Mouse (Mus musculus) intestine, embryonic 15.5 days (tissue): ENCODE data around the gene Pygo2. TPM values are rescaled to one million over a fixed set of nuclear protein-coding genes. Genes with fewer than 3 reads are reported as not detected.

Experiments
- ATAC-seq: fragments of 200-750 bp; cut with Nextera tagmentation; 2 replicates; pipeline ENCODE4 v1.8.0; 2017; ENCODE audit warnings: moderate TSS enrichment, moderate library complexity
- H3K27ac ChIP-seq: fragments of 300-500 bp; sonication (generic); 2 replicates; pipeline ENCODE4 v1.5.1; 2015; ENCODE audit warnings: mild to moderate bottlenecking, inconsistent platforms
- H3K27me3 ChIP-seq: fragments of 300-500 bp; sonication (generic); replicated peaks from 2 replicates; pipeline ENCODE4 v1.6.1; 2015; ENCODE audit warnings: inconsistent platforms
- H3K36me3 ChIP-seq: fragments of 300-500 bp; sonication (generic); 2 replicates; pipeline ENCODE4 v1.6.1; 2015; ENCODE audit warnings: inconsistent platforms
- H3K4me1 ChIP-seq: fragments of 300-500 bp; sonication (generic); replicated peaks from 2 replicates; pipeline ENCODE4 v1.6.1; 2015; ENCODE audit warnings: inconsistent platforms
- H3K4me2 ChIP-seq: fragments of 300-500 bp; sonication (generic); replicated peaks from 2 replicates; pipeline ENCODE4 v1.6.1; 2015; ENCODE audit warnings: mild to moderate bottlenecking, inconsistent platforms
- H3K4me3 ChIP-seq: fragments of 300-500 bp; sonication (generic); replicated peaks from 2 replicates; pipeline ENCODE4 v1.5.1; 2015; ENCODE audit warnings: inconsistent platforms
- H3K9ac ChIP-seq: fragments of 300-500 bp; sonication (generic); 2 replicates; pipeline ENCODE4 v1.6.1; 2015; ENCODE audit warnings: inconsistent platforms
- H3K9me3 ChIP-seq: fragments of 300-500 bp; sonication (generic); 2 replicates; pipeline ENCODE4 v1.6.1; 2016; ENCODE audit warnings: inconsistent platforms
- WGBS: fragments of 180-500 bp; shearing (Covaris S2); methylation state at CpG from one replicate; pipeline ENCODE4 v1.1.7; 2015; 5-methylcytosine and 5-hydroxymethylcytosine counted together
- polyA plus RNA-seq: library from polyadenylated mRNA; unstranded; fragments of >200 nt; fragmentation: Nextera tagmentation; extraction: Ambion mirVana; gene quantifications from 2 replicates; pipeline ENCODE4 v1.2.1, GENCODE M21; 2015

Gene Pygo2
- 32.7 and 33.2 TPM in 2 replicates for polyA plus RNA-seq

DNA sequence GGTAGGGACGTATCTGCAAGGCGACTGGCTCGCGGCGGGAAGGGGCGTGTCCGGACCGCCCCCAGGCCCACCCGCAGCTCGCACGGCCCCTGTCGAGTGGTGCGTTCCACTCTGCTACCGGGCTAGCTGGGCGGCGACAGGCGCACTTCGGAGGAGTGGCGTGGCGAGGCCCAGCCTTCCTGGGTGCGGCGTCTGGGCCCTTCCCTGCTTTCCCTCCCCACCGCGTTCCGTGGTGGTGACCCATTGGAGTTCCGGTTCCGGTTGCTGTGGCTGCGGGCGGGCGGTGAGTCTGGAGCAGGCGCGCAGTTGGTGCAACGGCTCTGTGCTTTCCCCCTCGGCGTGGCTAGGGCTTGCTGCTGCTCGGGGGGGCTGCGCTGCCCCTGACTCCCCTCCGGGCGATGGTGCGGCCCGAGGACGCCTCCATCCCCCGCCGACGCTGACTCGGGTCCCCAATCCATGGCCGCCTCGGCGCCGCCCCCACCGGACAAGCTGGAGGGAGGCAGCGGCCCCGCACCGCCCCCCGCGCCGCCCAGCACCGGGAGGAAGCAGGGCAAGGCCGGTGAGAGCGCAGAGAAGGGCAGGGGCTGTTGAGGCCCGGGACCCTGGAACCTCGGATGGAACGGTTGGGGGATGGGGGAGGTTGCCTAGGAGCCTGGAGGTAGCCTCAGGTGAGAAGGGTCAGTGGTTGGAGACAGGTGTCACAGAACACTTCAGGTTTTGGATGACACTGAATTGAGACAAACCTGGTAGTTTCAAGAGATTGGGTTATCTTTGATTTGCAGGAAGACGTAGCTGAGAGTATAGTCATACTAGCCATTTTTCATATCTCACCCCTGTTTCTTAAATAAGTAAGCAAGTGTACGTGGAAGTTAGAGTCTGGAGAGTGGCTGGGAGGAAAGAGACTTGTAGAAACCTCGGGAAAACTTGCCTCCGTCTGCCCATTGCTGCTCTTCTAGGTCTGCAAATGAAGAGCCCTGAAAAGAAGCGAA, at the start of gene Pygo2:
Pygo2 (plus strand) TSS at position 44 of the 989 bp plus-strand sequence.
- Histone ChIP-seq H3K4me3 (peak within 1 kb of the TSS; percentile 96), H3K9me3 (no peaks in the 10 kb centered on the region), H3K27me3 (no peaks in the 10 kb centered on the region), H3K36me3 (peaks cover 28% of the 10 kb centered on the region), H3K9ac (peak within 1 kb of the TSS; percentile 95), H3K4me1 (peaks cover 14% of the 10 kb centered on the region), H3K27ac (peak within 1 kb of the TSS; percentile 92), H3K4me2 (peak within 1 kb of the TSS; percentile 75)
- WGBS = 2% methylated on average over 66 of the region's 68 CpGs
- ATAC-seq = peak; percentile 99

GRCm38 (mm10) chr3:89380291-89380690, 49.7 kb upstream of the Pygo2 start:
- no peak overlapping the region for H3K4me3 ChIP-seq
- peaks cover 9% of the 10 kb centered on the region; the same call in 1 of the 2 replicates for H3K36me3 ChIP-seq
- 90% methylated on average over 14 of the region's 14 CpGs for WGBS
- H3K27ac ChIP-seq = no peak overlapping the region
- H3K9ac ChIP-seq = no peak overlapping the region
- H3K27me3 ChIP-seq = no peaks in the 10 kb centered on the region
- no peaks in the 10 kb centered on the region for H3K9me3 ChIP-seq
- no peak for ATAC-seq
- H3K4me2 ChIP-seq = no peak overlapping the region
- peaks cover 40% of the 10 kb centered on the region for H3K4me1 ChIP-seq

DNA sequence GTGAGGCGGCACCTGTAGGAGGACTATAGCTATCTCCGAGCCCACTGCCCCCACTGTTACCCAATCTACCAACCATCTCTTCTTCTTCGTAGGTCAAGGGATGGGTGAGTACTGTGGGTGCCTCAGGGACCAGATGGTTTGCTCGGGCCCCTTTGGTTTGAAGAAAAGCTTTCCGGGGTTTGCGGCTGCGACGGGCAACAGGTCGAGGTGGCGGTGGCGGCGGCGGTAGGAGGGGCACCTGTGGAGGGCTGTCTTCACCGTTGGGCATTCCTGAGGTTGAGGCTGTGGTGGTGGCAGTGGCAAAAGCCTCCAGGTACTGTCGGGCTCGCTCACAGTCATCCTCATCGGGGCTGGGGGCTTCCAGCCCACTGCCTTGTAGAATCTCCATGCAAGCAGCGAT, 49.3 kb upstream of the Pygo2 start:
- Histone ChIP-seq H3K4me2 (no peak overlapping the region), H3K4me3 (no peak overlapping the region), H3K36me3 (peaks cover 9% of the 10 kb centered on the region; the same call in 1 of the 2 replicates), H3K27me3 (no peaks in the 10 kb centered on the region), H3K4me1 (peaks cover 44% of the 10 kb centered on the region), H3K9ac (no peak overlapping the region), H3K27ac (no peak overlapping the region), H3K9me3 (no peaks in the 10 kb centered on the region)
- 91% methylated on average over 18 of the region's 18 CpGs for WGBS
- no peak for ATAC-seq

- WGBS = 77% methylated on average over 11 of the region's 11 CpGs
- no peaks in the 10 kb centered on the region for H3K9me3 ChIP-seq
- no peak overlapping the region for H3K9ac ChIP-seq
- no peak overlapping the region for H3K27ac ChIP-seq
- H3K4me1 ChIP-seq = peaks cover 48% of the 10 kb centered on the region
- no peaks in the 10 kb centered on the region for H3K27me3 ChIP-seq
- no peak overlapping the region for H3K4me2 ChIP-seq
- H3K4me3 ChIP-seq = no peak overlapping the region
- H3K36me3 ChIP-seq = peaks cover 9% of the 10 kb centered on the region; the same call in 1 of the 2 replicates
- ATAC-seq = no peak
These were observed 48.8 kb upstream of the Pygo2 start for GRCm38 (mm10) chr3:89381233-89381632.

GRCm38 (mm10) chr3:89382033-89382882, 47.8 kb upstream of the Pygo2 start:
- Histone ChIP-seq H3K27ac (no peak overlapping the region), H3K4me3 (no peak overlapping the region), H3K9ac (no peak overlapping the region), H3K4me2 (no peak overlapping the region), H3K9me3 (no peaks in the 10 kb centered on the region), H3K4me1 (peaks cover 58% of the 10 kb centered on the region), H3K27me3 (no peaks in the 10 kb centered on the region), H3K36me3 (peaks cover 9% of the 10 kb centered on the region; the same call in 1 of the 2 replicates)
- ATAC-seq = no peak
- WGBS = 83% methylated on average over 9 of the region's 9 CpGs

DNA sequence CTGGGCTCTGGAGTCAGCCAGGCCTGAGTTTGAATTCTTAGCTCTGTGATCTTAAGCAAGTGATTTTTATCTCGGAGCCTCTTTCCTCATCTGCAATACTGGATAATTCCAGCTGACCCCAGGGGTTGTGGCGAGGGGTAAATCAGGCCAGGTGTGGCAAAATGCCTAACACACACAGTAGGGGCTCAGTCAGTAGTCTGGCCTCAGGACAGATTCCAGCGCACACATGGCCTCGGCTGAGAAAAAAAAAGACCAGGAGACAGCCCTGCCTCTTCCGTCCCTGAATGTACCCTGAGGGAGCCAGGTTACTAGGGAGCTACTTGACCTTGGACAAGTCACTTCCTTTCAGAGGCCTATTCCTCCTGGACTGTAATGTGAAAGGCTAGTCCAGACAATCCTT, 47.1 kb upstream of the Pygo2 start:
- ATAC-seq = no peak
- no peaks in the 10 kb centered on the region for H3K27me3 ChIP-seq
- peaks cover 9% of the 10 kb centered on the region; the same call in 1 of the 2 replicates for H3K36me3 ChIP-seq
- H3K4me3 ChIP-seq = no peak overlapping the region
- H3K4me2 ChIP-seq = no peak overlapping the region
- peaks cover 60% of the 10 kb centered on the region for H3K4me1 ChIP-seq
- 78% methylated on average over 5 of the region's 5 CpGs for WGBS
- H3K9me3 ChIP-seq = no peaks in the 10 kb centered on the region
- no peak overlapping the region for H3K9ac ChIP-seq
- H3K27ac ChIP-seq = no peak overlapping the region

DNA sequence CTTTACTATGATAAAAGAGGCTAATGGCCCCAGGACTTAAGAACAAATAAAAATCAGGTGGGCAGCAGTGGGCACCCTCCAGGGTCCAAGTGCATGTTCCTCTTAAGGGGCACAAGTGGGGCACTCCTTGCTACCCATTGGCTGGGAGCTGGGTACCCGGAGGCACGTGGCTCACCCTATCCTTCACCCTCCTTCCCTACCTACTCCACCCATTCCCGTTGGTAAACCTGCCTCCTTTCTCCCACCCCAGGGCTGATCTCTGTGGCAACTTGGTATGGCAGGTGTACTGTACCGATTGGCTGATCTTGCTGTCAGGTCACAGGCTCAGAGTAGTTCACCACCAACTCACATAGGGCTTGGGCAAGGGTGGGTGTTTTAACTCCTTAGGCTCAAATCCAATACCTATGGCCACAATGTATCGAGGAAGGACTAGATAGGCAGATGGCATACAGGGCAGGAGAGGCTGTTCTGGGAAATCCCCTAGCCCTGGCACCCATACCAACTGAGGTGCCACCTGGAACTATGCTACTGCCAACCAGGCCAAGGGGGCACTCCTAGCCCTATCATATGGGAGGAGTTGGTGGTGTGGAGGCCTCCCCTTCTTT, 46.3 kb upstream of the Pygo2 start:
- no peak overlapping the region for H3K4me3 ChIP-seq
- peaks cover 9% of the 10 kb centered on the region; the same call in 1 of the 2 replicates for H3K36me3 ChIP-seq
- H3K27ac ChIP-seq = no peak overlapping the region
- H3K9me3 ChIP-seq = no peaks in the 10 kb centered on the region
- WGBS = 85% methylated on average over 5 of the region's 5 CpGs
- no peak overlapping the region for H3K4me2 ChIP-seq
- H3K9ac ChIP-seq = no peak overlapping the region
- no peak for ATAC-seq
- H3K4me1 ChIP-seq = peaks cover 58% of the 10 kb centered on the region
- H3K27me3 ChIP-seq = no peaks in the 10 kb centered on the region

DNA sequence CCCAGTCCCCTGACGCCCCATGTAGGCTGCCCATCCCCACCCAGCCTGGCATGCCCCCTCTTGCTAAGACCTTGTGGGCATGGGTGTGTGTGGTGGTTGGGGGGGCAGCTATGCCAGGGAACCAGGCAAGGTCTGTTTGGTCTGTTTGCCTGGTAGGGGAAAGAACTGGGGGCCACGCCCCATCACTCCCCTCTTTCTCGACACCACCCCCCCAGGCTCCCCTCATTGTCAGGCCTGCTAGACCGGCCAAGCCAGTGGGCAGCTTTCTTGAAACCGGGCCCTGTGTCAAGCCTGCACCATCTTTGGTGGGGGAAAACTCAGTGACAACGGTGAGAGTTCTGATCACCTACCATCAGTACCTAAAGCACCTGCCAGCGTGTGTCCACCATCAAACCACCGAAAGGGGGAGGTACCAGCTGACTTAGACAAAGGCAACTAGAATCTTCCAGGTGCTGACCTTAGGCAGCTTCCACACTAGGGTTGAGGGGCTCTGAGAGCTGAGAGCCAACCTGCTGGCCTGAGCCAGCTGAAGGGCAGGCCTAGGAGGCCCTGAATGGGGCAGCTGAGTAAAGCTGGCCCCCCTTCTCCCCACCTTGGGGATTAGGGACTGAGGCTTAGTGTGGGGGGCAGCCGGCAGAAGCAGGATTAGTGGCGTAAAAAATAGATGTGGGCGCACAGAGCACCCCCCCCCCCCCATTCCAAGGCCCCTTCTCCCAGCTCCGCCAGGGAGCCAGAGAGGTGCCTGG, 45.5 kb upstream of the Pygo2 start:
- peaks cover 54% of the 10 kb centered on the region for H3K4me1 ChIP-seq
- H3K9ac ChIP-seq = 0 out of 2 replicates have a peak overlapping the region, but pooled peaks have one; percentile 3
- no peak overlapping the region for H3K27ac ChIP-seq

GRCm38 (mm10) chr3:89385451-89385850, 44.6 kb upstream of the Pygo2 start:
- Histone ChIP-seq H3K4me3 (no peak overlapping the region), H3K9me3 (no peaks in the 10 kb centered on the region), H3K4me1 (peaks cover 57% of the 10 kb centered on the region), H3K4me2 (peak overlapping the region; percentile 62), H3K27me3 (no peaks in the 10 kb centered on the region), H3K9ac (peak overlapping the region; percentile 27; the same call in 1 of the 2 replicates), H3K36me3 (no peaks in the 10 kb centered on the region; the same call in 1 of the 2 replicates), H3K27ac (no peak overlapping the region)
- 46% methylated on average over 11 of the region's 11 CpGs for WGBS
- no peak for ATAC-seq

More for the DNA sequence above, 45.5 kb upstream of the Pygo2 start:
- no peaks in the 10 kb centered on the region for H3K27me3 ChIP-seq
- peaks cover 7% of the 10 kb centered on the region; the same call in 1 of the 2 replicates for H3K36me3 ChIP-seq
- ATAC-seq = no peak
- WGBS = 71% methylated on average over 12 of the region's 12 CpGs
- H3K4me2 ChIP-seq = peak overlapping the region; percentile 62; the same call in 1 of the 2 replicates
- H3K4me3 ChIP-seq = no peak overlapping the region
- H3K9me3 ChIP-seq = no peaks in the 10 kb centered on the region

- ATAC-seq = no peak
- Histone ChIP-seq H3K9me3 (no peaks in the 10 kb centered on the region), H3K27me3 (no peaks in the 10 kb centered on the region), H3K4me2 (peak overlapping the region; percentile 62), H3K36me3 (no peaks in the 10 kb centered on the region; the same call in 1 of the 2 replicates), H3K4me1 (peaks cover 68% of the 10 kb centered on the region), H3K9ac (peak overlapping the region; percentile 31; the same call in 1 of the 2 replicates), H3K4me3 (peak overlapping the region; percentile 23), H3K27ac (peak overlapping the region; percentile 92)
- 53% methylated on average over 17 of the region's 17 CpGs for WGBS
These were observed 43.3 kb upstream of the Pygo2 start for GRCm38 (mm10) chr3:89386438-89387420.
